Mouse (Mus musculus): ENCODE results near the gene Pmf1.

GRCm38 (mm10) chr3:88359584-88359983 lies 50.5 kb downstream of the Pmf1 start:
- TF ChIP-seq POLR2A (IDR thresholded peaks at IDR 0.05; ENCODE audit: extremely low read depth, insufficient read depth, low read length) = no peak
- no peak for TF ChIP-seq CTCF (IDR thresholded peaks at IDR 0.05; ENCODE audit: extremely low read depth, insufficient read depth, low read length)

Measured in cortical plate, adult 2 months (tissue).